Mouse (Mus musculus) hindbrain, embryonic 11.5 days (tissue): ENCODE results near the gene Lyl1. TPM values are rescaled to one million over a fixed set of nuclear protein-coding genes. Genes with fewer than 3 reads are reported as not detected.

ENCODE experiments used
- ATAC-seq: fragments of 200-750 bp; cut with Nextera tagmentation; 2 replicates; pipeline ENCODE4 v1.8.0; 2017; ENCODE audit warnings: mild to moderate bottlenecking, moderate TSS enrichment, moderate library complexity; ENCODE audit not compliant: low FRiP score
- DNase-seq: peaks from one replicate; pipeline ENCODE4 v3.0.0-alpha.2; 2015; ENCODE audit warnings: low spot score
- H3K27ac ChIP-seq: fragments of 300-500 bp; sonication (generic); 2 replicates; pipeline ENCODE4 v1.5.1; 2014; ENCODE audit warnings: mild to moderate bottlenecking, low read depth, low read length
- H3K27me3 ChIP-seq: fragments of 300-500 bp; sonication (generic); 2 replicates; pipeline ENCODE4 v1.6.1; 2014; ENCODE audit warnings: mild to moderate bottlenecking, low read length, moderate library complexity, mixed read lengths; ENCODE audit not compliant: control insufficient read depth, insufficient read depth
- H3K36me3 ChIP-seq: fragments of 300-500 bp; sonication (generic); 2 replicates; pipeline ENCODE4 v1.6.1; 2014; ENCODE audit warnings: mild to moderate bottlenecking, low read length, moderate library complexity, mixed read lengths; ENCODE audit not compliant: control insufficient read depth, insufficient read depth
- H3K4me1 ChIP-seq: fragments of 300-500 bp; sonication (generic); replicated peaks from 2 replicates; pipeline ENCODE4 v1.6.1; 2014; ENCODE audit warnings: low read length, mixed read lengths; ENCODE audit not compliant: control insufficient read depth, insufficient read depth
- H3K4me2 ChIP-seq: fragments of 300-500 bp; sonication (generic); replicated peaks from 2 replicates; pipeline ENCODE4 v1.6.1; 2014; ENCODE audit warnings: mild to moderate bottlenecking, low read depth, low read length
- H3K4me3 ChIP-seq: fragments of 300-500 bp; sonication (generic); 2 replicates; pipeline ENCODE4 v1.5.1; 2014; ENCODE audit warnings: low read depth, low read length
- H3K9ac ChIP-seq: fragments of 300-500 bp; sonication (generic); 2 replicates; pipeline ENCODE4 v1.6.1; 2014; ENCODE audit warnings: low read depth, low read length
- H3K9me3 ChIP-seq: fragments of 300-500 bp; sonication (generic); 2 replicates; pipeline ENCODE4 v1.6.1; 2016; ENCODE audit warnings: low read length; ENCODE audit not compliant: control insufficient read depth
- WGBS: fragments of 180-500 bp; shearing (Covaris S2); extraction: QIAGEN DNeasy Blood & Tissue Kit; methylation state at CpG from one replicate; pipeline ENCODE4 v1.1.7; 2014; 5-methylcytosine and 5-hydroxymethylcytosine counted together
- polyA plus RNA-seq: library from polyadenylated mRNA; unstranded; fragments of >200 nt; fragmentation: Nextera tagmentation; extraction: Ambion mirVana; gene quantifications from 2 replicates; pipeline ENCODE4 v1.2.1, GENCODE M21; 2014

Lyl1 gene
- polyA plus RNA-seq, 1 experiment from 2014 or later = 5.4 TPM

DNA sequence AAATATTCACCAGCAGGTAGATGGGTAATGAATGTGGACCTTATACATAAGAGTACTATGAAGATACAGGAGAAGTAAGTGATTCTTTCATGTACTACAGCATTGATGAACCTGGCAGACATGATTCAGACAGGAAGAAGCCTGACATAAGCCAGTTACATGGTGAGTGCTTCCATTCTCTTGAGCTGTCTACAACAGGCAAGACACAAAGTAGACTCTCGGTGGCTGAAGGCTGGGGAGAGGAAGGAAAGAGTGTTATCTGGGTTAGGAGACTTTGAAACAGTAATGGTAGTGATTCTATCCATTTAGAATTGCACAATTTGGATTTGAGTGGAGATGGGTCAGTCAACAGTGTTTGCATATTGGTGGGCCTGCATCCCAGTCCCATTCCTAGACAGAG lies 42.3 kb upstream of the Lyl1 start:
- H3K9ac ChIP-seq = no peak overlapping the region
- WGBS = 76% methylated on average over 1 of the region's 1 CpGs
- H3K4me2 ChIP-seq = no peak overlapping the region
- H3K9me3 ChIP-seq = no peaks in the 10 kb centered on the region
- no peaks in the 10 kb centered on the region for H3K27me3 ChIP-seq
- H3K4me3 ChIP-seq = no peak overlapping the region
- H3K27ac ChIP-seq = no peak overlapping the region
- ATAC-seq = no peak
- peaks cover 14% of the 10 kb centered on the region for H3K4me1 ChIP-seq
- DNase-seq = no peak
- no peaks in the 10 kb centered on the region for H3K36me3 ChIP-seq

DNA sequence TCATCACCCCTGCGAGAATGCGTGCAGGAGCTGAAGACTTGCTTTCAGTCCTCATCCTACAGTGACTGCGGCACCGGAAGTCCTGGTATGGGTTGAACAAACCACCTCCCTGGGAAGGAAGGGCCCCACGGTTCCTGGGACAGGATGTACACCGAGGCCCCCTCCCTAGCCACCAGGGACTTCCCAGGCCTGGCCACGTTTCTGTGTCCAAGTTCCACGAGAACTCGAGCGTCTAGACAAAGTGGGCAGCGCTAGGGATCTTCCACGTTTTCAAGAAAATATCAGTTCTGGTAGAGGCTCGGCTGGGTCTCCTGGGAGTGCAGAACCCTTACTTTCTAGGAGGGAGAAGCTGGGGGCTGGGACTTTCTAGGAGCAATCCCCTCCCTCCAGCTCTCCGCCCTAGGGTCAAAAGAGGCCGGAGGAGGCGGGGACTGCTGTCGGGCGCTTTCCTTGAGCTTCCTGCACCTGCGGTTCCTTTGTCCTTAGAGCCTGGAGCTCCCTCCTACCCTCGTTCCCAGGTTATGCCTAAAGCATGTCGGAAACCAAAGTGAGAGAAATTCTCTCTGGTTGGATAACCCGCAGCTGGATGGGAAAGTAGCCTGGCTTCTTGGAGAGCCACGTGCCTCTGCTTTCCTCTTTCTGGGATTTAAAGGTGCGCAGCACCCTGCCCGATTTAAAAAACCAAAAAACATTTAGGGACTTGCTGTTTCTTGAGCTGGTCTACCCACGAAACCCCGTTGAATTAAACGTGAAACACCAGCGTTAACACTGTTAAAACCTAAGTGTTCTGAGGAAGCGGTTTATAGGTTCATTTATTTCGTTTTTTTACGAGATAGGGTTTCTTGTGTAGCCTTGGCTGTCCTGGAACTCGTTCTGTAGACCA lies 41.1 kb upstream of the Lyl1 start:
- peaks cover 14% of the 10 kb centered on the region for H3K4me1 ChIP-seq
- peak overlapping the region; percentile 89 for H3K9ac ChIP-seq
- DNase-seq (peak; percentile 78), ATAC-seq (no peak)
- no peaks in the 10 kb centered on the region for H3K36me3 ChIP-seq
- H3K4me2 ChIP-seq = peak overlapping the region; percentile 97
- peak overlapping the region; percentile 85 for H3K4me3 ChIP-seq
- no peaks in the 10 kb centered on the region for H3K9me3 ChIP-seq
- peak overlapping the region; percentile 79 for H3K27ac ChIP-seq
- no peaks in the 10 kb centered on the region for H3K27me3 ChIP-seq
- WGBS = 1% methylated on average over 32 of the region's 33 CpGs

DNA sequence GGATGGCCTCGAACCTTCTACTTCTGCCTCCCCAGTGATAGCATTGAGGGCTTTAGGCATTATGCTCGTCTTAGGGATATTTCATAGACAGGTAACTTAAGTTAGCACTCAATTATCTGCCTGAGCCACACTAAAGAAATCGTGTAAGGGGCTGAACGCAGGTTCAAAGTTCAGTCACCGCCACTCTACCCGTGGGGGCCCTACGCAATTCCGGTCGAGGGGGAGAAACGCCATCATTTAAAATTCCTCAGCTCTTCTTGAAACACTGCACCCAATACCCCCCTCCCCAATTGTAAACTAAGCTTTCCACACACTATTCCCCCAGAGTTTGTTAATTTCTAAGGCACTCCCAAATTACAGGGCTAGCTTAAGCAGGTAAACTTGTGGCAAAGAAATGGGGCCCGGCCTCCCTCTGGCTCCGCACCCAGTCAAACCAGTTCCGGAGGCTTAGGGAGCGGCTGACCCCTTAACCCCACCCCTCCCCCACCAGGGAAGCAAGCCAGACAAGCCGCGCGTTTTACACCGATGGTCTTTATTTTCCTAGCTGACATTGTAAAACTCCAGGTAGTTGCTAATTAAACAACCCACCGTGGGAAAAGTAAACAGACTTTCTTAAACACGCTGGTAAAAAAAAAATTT lies 40.3 kb upstream of the Lyl1 start:
- under 1% methylated on average over 20 of the region's 20 CpGs for WGBS
- no peak for ATAC-seq
- H3K4me1 ChIP-seq = peaks cover 14% of the 10 kb centered on the region
- H3K4me3 ChIP-seq = peak overlapping the region; percentile 85
- H3K9me3 ChIP-seq = no peaks in the 10 kb centered on the region
- peak; percentile 73 for DNase-seq
- H3K9ac ChIP-seq = peak overlapping the region; percentile 89
- no peaks in the 10 kb centered on the region for H3K27me3 ChIP-seq
- H3K4me2 ChIP-seq = peak overlapping the region; percentile 97
- no peaks in the 10 kb centered on the region for H3K36me3 ChIP-seq
- H3K27ac ChIP-seq = peak overlapping the region; percentile 79

DNA sequence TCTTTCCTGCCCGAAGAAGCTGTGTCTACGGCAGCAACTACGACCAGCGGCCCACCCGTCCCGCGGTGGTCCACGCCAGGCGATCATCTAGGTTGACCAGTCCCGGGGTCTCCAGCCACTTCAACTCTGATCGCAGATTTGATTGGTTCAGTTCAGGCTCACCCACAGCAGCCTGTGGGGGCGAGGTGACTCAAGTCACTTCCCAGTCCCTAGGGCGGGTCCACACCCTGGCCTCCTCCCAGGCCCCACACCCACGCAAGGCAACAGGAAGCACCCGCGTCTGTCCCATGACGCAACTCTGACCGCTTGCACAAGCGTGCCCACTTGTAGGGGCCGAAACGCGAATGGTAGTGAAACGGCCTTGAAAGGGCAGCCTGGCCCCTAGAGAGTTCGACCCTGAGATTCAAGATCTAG lies 39.8 kb upstream of the Lyl1 start:
- peaks cover 8% of the 10 kb centered on the region for H3K4me1 ChIP-seq
- WGBS = under 1% methylated on average over 24 of the region's 24 CpGs

GRCm38 (mm10) chr8:84661961-84662571 lies 39.2 kb upstream of the Lyl1 start:
- Histone ChIP-seq H3K27me3 (no peaks in the 10 kb centered on the region), H3K9ac (peak overlapping the region; percentile 89), H3K4me2 (peak overlapping the region; percentile 97), H3K4me3 (peak overlapping the region; percentile 85), H3K4me1 (peaks cover 2% of the 10 kb centered on the region), H3K9me3 (no peaks in the 10 kb centered on the region), H3K36me3 (no peaks in the 10 kb centered on the region), H3K27ac (peak overlapping the region; percentile 82)
- ATAC-seq = peak; percentile 22; the same call in 1 of the 2 replicates
- peak; percentile 74 for DNase-seq
- WGBS = under 1% methylated on average over 61 of the region's 61 CpGs

More for the DNA sequence above, 39.8 kb upstream of the Lyl1 start:
- peak overlapping the region; percentile 85 for H3K4me3 ChIP-seq
- H3K4me2 ChIP-seq = peak overlapping the region; percentile 97
- H3K27me3 ChIP-seq = no peaks in the 10 kb centered on the region
- no peaks in the 10 kb centered on the region for H3K9me3 ChIP-seq
- H3K27ac ChIP-seq = peak overlapping the region; percentile 82
- H3K9ac ChIP-seq = peak overlapping the region; percentile 89
- peak; percentile 66 for DNase-seq
- H3K36me3 ChIP-seq = no peaks in the 10 kb centered on the region
- no peak for ATAC-seq

DNA sequence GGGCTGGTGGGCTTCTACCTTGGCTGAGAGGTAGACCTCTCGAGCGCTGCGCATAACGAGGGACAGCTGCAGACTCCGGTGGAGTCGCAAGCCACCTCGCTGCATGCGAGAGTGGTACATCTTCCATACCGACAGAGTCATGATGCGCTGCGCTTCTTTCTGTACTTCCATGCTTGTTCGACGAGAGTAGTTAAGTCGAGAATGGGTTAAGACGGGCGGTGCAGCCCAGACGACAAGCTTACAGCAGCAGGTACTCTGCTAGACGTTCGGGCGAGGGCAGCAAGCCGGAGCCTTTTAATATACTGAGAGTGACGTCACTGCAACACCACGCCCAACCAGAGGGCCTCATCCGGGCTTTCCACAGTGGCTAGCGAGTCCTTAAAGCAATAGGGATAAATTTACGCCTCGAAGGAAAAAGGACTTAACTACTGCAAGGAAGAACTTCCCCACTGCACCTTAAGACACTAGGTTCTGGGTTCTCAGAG lies 38.6 kb upstream of the Lyl1 start, which contains the start of gene Ier2:
Gene Ier2 (minus strand): TSS at position 272 of the 485 bp plus-strand sequence.
- Histone ChIP-seq H3K36me3 (no peaks in the 10 kb centered on the region), H3K27me3 (no peaks in the 10 kb centered on the region), H3K9me3 (no peaks in the 10 kb centered on the region), H3K4me1 (no peaks in the 10 kb centered on the region), H3K9ac (peak within 1 kb of the TSS; percentile 89), H3K4me2 (peak within 1 kb of the TSS; percentile 97), H3K4me3 (peak within 1 kb of the TSS; percentile 85), H3K27ac (peak within 1 kb of the TSS; percentile 82)
- ATAC-seq (peak; percentile 77), DNase-seq (peak; percentile 96)
- 0% methylated on average over 27 of the region's 27 CpGs for WGBS

DNA sequence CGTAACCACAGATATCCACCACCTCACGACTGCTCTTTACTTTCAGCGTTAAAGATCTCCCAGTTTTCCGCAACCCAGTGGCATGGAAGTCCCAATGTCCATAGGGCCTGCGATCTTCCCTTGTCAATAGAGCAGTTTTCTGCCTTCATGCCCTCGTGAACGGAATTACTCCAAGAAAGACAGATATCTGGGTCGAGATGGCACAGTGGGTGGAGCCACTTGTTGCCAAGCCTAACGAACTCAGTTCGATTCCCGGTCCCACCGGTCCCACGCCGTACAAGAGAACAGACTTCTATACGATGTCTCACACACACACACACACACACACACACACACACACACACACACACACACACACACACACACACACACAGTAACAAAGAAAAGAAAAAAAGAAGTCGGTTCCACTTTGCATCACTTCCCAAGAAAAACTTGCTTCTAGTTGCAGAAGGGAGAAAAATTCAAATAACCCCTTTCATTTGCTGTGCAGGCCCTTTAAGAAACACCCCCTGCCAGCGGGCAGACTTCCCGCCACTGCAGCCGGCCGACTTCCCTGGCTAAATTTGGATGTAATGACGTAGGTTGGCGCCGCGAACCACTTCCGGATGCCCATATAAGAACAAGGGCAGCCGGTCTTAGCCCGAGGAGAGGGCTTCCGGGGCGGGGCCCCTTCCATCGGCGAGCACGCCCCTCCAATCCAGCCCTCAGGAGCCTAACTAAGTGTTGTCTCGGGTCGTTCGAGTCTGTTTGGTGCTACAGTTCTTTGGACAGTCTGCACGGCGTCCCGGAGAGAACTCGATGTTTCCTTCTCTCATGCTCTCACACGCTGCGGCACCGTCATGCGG lies 37.6 kb upstream of the Lyl1 start:
- peak; percentile 80 for ATAC-seq
- Histone ChIP-seq H3K27me3 (no peaks in the 10 kb centered on the region), H3K4me1 (no peaks in the 10 kb centered on the region)

More for the DNA sequence above, 37.6 kb upstream of the Lyl1 start:
- peak overlapping the region; percentile 68 for H3K27ac ChIP-seq
- peak; percentile 99 for DNase-seq
- H3K36me3 ChIP-seq = no peaks in the 10 kb centered on the region
- no peaks in the 10 kb centered on the region for H3K9me3 ChIP-seq
- peak overlapping the region; percentile 85 for H3K4me3 ChIP-seq
- peak overlapping the region; percentile 97 for H3K4me2 ChIP-seq
- 4% methylated on average over 43 of the region's 43 CpGs for WGBS
- H3K9ac ChIP-seq = peak overlapping the region; percentile 81
